Mouse (Mus musculus) hindlimb bud, embryonic 11.5 days (tissue): Measurements from ENCODE around the gene Ankfn1.

Experiments
- DNase-seq: peaks from one replicate; pipeline ENCODE4 v3.0.0-alpha.2; 2012; ENCODE audit warnings: low read depth, low spot score; ENCODE audit errors: extremely low spot score

Ankfn1 gene

DNA sequence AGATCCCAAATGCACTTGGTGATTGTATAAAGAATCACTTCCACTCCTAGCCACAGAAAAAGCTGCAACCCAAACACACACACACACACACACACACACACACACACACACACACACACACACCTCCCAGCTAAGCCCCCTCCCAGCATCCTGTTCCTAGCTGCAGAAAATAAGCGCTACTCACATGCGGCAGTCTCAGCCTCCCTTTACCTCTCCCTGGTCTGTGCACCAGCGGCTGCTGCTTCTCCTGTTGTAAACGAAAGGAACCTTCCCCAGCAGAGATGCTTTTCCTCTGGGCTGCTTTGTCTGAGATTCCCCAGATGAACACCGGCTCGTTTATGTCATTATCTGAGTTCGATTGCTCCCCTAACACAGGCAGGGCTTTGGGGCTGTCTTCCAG is at the start of gene Ankfn1:
Ankfn1 (minus strand) TSS at position 223 of the 400 bp plus-strand sequence.
- DNase-seq, result no peak

DNA sequence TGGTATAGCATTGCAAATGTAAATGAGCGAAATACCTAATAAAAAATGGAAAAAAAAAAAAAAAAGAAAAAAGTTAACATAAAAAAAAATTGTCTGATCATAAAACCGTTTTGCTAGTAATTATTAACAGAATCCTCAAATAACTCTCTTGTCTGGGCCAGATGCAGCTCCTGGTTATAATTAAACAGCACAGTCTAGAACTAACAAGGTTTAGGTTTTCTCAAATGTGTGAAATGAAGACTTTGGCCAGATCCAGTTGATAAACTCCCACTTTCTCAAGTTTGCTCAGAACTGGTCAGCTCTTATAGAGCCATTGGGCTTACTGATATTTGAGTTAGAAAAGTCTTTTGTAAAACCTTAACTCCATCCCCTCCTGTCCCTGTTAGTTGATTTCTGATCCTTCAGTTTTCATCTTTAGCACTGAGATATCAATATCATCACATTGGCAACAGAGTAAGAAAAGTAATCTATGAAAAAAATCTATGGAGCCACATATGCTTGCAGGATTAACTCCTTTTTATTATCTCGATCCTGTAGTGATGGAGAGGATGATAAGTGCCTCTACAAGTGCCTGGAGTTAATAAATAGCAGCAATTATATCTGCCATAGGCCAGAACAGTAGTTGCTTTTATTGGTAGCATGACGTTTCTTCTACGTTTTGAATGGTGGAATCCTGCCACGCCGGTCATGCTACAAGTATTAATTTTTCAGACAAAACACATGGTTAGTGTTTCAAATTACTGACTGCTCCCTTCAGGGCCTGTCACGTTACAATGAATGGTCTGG is 46.4 kb upstream of the Ankfn1 start:
- no peak for DNase-seq

DNA sequence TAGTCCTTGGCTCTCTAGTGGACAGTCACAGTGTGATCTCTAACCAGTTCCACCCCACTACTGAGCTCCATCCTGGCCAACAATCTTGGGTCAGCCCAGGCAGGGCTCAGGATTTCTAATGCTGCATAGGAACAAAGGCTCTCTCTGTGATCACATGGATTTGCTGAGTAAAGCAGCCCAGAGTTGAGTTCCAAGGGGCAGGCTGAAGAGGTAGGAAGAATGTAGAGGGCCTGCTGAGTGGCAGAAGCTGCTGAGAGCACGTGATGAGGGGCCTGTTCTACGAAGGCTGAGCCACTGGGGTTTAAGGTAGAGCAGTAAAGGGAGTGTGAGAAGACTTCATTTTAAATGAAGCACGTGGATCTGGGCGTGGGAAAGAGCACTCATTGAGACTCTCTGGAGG is 41.1 kb upstream of the Ankfn1 start:
- no peak for DNase-seq

DNA sequence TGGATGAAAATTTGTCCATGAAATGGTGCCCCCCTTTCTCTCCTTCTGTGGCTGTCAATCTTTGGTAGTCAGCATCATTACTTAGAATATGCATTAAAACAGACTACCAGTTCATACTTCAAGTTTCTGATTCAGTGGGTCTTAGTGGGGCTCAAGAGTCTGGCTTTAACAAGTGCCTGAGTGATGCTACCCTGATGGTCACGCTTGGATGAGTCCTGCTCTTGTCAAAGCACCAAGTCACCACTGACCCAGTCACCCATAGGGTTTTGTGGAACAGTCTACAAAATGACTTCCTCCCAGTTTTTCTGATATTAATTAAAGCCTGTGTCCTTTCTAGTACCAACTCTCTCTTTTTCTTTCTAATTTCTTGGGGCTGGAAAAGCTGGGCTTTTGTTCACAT is 34.0 kb upstream of the Ankfn1 start:
- no peak for DNase-seq

DNA sequence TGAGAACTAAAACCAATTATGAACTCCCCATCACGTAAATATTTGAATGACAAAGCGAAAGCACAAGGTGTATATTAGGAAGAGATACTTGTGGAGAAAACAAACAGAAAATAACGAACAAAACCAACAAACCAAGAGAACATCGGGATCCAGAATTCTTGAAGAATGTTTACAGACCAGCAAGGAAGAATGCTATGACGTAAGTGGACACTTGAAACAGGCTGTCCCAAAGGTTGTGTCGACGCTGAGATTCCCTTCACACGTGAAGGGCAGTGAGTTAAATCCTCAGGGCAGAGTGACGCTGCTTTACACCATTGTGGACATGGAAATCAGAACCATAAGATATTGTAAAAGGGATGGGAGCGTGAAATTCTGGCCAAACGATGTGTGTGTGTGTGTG is 30.5 kb upstream of the Ankfn1 start:
- DNase-seq, result no peak

DNA sequence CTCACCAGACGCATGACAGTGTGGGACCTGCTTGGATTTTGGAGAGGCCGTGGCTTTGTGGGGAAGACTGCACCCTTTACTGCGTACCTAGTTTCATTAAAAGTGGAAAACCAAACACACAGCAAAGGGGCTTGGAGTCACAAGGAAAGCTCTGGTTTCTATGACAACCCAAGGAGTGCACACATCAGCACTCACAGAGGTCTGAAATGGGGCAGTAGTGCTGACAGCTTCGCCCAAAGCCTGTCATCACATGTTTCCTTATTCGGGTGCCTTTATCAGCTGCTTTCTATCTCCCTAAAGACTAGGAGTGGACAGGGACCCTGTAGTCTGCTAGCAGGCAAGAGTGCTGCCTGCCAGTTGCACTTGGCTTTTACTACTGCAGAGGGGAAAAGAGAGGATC is 27.4 kb upstream of the Ankfn1 start:
- no peak for DNase-seq

DNA sequence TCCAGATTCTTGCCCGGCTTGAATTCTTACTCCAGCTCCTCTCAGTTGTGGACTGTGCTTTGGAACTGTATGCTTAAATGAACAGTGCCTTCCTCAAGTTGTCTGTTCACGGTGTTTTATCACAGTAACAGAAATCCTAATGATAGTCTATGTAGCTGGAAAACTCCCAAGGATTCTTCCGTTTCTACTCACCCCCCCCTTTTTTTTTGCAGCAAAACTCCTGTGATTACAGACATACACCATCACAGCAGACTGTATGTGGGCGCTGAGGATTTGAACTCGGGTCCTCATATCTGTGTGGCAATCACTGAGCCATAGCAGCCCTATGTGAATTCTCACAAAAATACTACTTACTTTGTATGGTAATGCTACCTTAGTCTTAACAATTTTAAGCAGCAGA is 26.5 kb upstream of the Ankfn1 start:
- no peak for DNase-seq

DNA sequence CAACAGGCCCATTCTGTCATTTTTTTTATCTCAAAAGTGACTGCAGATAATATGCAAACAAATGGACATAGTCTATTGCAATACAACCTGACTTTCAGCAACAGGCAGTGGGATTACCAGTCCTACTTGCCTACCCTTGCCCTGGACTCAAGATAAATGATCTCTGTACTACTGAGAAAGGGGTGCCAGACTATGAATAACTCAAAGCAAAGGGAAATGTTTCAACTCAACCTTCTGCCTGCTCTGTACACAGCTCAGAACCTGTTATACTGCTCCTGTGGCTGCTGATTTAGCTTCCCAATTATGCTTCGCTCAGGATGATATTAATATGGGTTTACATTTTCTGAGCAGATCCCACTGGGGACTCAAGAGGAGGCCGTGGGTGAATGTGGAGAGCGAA is 15.3 kb upstream of the Ankfn1 start:
- no peak for DNase-seq

DNA sequence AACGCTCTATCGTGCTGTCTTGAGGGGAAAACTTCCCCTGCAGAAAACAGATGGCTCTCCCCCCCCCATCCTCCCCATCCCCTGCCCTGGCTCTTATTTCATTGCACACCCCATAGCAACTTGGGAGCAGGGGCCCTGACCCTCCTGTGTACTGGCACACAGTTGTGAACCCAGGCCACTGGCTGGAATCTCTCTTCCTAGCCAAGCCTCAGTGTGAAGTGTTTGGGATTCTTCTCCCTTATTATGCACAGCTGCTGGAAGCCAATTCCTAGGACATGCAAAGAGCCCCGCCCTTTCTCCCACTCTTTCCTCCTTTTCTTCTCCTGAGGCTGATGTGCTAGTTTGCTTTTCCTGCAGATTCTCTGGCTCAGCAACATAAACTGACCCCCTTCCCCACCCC is 1.4 kb downstream of the Ankfn1 start:
- no peak for DNase-seq

DNA sequence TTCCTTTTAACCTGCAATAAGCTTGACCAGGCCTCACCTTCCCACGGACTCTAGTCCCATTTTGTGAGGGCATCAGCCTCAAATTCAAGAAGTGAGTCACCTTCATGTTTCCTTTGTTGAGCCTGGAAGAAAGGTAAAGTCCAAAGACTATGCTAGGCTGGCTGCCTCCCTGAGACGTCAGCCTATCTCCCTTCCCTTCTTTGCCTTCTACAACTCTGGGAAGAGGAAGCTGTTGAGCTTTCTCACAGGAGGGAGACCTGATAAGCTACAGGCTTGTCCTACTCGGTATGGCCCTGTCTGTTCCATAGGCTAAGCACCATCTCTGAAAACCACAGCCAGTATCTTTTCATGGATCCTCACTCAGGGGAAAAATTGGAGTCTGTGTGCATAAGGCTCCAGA is 2.5 kb downstream of the Ankfn1 start:
- DNase-seq, result no peak

DNA sequence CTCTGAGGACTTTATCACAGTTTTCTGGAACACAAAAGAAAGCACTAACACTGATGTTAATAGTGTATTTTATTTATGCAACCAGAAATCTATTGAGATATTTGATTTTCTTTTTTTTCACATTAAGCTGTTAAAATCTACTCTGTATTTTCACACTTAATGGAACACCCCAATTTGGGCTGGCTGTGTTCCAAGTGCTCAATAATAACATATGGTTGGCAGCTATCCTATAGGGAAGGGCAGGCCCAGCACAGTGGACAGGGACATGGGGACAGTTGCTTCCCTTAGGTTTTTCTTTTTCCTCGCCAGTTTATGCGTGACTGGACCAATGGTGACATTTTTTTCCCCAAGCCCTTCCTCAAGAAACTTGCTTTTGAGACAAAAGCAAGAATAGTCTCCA is 4.5 kb downstream of the Ankfn1 start:
- DNase-seq, result no peak

DNA sequence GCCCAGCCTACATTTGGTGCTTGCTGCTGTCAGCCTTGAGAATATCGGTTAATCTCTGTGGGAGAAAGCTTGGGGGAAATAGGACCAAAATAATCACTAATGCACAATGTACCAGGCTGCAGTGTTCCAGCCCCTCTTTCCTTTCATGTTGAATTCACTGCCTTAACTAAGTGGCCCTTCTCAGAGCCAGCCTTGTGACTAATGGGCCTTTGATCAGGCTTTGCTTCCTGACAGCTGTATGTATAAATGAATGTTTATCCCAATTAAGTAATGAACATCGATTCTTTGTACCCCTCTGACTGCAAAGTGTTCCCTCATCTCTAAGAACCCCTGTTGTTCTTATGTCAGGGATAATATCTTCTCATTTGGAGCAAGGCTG is 11.7 kb downstream of the Ankfn1 start:
- no peak for DNase-seq

DNA sequence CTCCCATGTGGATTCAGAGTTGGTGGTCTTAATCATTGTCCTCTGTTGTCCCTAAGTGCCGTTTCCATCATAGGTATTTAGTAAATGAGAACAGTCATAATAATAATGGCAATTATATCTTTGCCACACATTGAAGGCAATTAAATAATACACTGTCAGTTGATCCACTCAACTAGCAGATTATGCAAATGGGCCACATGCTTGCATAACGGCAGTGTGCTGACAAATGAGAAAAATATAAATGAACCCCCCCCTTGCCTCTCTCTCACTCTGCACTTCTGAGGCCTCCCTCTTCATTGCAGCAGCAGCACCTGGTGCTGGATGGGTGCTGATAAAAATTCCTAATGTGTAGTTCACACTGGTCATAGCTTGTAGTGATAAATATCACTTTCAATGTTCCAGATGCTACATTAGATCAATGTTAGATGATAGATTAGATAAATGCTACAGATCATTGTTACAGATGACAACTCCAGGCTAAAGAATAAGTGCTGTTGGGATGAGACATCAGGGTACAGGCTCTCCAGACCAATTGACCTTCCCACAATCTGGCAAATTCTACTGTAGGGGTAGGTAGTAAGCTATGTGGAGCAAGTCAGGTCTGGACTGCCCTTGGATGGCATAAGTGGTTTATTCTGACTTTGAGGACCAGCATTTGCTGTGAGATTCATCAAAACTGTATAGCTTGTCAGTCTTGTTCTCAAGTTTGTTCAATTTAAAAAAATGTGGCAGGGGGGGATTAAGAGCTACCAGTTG is 12.3 kb downstream of the Ankfn1 start:
- no peak for DNase-seq

DNA sequence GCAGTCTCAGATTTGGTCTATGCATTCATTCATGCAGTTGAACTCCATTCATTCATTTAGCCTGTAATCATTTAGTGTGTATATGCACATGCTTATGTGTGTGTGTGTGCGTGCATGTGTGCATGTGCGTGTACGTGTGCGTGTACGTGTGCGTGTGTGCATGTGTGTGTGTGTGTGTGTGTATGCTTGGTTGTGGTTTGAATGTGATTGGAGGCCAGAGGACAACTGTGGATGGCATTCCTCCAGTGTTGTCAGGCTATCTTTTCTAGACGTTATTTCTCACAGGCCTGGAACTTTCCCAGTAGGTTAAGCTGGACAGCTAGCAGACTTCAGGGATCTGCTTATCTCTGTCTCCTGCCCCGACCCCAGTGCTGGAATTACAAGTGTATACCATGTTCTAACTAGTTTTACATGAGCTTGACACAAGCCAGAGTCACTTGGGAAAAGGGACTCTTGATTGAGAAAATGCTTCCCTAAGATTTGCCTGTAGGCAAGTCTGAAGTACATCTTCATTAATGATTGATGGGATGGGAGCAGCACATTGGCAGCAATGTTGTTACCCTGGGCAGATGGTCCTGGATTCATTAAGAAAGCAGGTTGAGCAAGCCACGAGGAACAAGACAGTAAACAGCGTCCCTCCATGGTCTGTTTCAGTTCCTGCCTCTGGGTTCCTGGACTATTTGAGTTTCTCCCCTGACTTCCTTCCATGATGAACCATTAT is 43.3 kb downstream of the Ankfn1 start:
- DNase-seq, result no peak

DNA sequence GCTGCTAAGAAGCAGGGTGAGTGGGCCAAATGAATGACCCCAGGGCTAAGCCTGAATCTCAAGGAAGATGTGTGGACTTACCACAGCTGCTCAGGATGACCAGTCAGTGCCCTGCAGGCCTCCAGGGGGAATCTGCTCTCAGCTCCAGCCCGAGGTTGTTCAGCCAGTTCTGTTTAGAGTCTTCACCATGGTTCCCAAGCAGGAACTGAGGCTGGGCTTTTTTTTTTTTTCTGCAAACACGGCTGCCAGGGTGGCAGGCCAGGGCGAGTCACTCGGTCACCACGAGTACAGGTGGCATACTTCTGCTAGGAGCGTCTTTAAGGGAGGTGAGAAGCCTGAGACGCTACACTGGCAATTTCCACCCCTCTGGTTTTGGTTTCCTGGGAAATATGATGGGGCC is 43.9 kb downstream of the Ankfn1 start:
- no peak for DNase-seq

DNA sequence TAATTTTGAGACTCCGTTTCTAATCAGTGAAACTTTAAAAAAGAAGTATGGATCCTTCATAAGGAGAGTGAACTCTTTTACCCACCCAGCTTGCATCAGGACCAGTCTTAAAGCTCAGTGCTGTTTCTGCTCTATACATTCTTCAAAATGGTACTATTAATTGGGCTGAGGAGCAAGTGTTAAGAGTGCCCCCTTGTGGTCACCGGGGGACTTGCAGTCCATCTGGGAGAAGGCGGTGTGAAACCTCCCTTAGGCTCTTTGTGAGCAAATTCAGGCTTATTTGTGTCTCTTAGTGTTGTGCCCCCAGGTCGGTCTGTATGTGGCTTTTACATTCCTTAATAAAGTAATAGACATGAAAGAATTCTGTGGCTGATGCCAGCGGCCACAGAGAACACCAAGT is 56.6 kb downstream of the Ankfn1 start:
- DNase-seq, result peak; percentile 63

DNA sequence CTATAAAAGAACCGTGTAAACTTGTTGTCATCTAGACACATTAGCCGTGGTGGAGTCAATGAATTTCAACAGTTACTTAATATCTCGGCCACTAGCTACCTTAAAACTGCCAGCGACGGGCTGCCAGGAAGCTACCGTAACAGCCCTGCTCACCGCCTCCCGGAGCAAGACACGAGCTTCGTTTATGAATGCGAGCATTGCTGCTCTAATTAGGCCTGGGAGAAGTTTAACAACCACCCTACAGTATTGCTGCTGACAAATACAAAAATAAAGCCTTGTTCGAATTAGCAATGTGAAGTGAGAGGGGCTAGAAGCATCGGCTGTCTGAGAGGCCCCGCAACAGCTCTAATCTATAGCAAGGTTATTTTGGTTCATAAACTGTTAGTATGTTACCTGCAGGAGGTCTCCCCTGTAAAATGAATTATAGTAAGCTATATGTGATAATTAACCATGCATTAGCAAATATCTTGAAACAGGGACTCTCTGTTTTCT is 58.9 kb downstream of the Ankfn1 start:
- DNase-seq, result no peak

DNA sequence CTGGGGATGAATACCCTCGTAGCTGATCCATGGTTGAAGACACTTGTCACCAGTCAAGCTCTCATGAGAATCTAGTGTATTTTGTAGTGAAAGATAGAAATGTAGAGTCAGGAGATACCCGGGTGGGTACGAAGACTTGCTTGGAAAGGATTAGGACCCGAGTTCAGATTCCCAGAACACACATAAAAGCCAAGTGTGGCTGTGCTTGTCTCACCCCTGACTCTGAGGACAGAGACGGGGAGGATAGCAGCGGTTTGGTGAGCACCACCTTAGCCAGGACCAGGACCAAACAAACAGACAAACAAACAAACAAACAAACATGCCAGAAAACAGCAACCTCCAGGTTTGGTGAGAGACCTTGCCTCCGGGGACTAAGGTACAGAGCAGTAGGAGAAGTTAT is 61.1 kb downstream of the Ankfn1 start:
- DNase-seq, result no peak

DNA sequence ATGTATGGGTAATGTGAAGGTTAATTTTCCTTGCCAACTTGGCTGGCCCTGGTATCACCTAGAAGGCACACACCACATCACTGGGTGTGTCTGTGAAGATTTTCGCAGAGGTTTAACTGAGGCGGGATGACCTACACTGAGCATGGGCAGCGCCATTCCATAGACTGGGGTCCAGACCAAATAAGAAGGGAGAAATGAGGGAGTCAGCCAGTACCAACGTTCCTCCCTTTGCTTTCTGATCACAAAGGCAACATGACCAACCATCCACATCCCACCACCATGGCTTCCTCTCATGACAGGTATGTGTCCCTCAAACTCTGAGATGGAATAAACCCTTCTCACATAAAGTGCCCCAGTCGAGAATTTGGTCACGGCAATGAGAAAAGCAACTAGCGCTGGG is 68.9 kb downstream of the Ankfn1 start:
- DNase-seq, result no peak

DNA sequence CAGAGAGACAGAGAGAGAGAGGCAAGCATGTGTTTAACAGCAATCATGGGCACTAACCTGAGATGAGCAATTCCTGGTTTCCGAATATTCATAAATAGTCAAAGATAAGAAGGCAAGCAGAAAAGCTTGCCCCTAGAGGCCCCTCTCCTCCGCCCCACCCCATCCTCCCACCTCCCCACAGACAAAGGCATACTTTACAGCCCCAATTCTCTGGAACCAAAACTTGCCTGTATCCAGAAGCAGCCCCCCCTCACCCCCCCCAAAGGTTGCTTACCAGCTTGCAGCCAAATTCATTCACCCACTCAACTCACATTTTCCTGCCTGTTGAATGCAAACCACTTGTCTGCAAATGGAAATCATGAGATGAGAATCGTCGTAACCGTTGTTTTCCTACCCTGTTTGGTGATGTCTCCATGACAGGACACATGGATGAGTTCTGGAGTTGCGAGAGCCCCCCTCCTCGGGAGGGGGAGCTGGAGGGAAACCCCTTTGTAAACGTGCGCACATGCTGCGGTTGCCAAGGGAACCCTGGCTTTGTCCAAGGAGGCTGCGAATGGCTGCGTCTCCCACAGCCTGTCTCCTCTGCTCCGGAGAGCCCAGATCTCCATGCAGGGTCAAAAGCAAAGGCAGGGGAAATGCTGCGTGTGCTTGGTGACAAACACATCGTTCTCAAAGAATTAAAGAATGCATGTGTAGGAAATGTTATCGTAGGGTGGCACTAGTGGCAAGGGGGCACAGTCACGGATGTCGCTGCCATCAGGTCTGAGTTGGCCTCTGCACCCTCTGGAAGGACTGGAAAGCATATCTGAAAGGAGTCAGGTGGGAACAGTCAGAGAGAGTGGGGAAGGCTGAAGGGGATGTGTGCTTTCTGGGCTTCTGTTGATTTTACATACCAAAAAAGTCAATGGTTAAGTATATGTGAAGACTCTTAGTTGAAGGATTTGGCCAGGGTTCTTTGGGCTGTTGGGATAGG is 80.7 kb downstream of the Ankfn1 start:
- no peak for DNase-seq

DNA sequence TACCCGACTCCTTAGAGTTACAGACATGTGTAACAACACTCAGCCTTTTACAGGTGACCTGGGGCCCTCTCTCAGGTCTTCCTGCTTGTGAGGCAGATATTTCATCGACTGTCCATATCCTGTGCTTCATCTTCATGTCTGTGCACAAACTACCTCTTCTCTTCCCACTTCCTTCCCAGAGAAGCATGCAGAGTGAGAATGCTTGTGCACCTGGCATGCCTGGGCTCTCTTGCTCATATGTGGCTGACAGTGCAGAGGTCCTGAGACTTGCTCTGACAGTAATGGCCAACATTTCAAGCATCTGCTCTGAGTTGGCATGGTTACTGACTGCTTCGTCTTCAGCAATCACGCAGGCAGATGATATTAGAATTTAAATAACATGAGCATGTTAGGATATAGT is 83.8 kb downstream of the Ankfn1 start:
- no peak for DNase-seq
